Mouse (Mus musculus): ENCODE measurements around the gene Ogg1. TPM values are rescaled to one million over a fixed set of nuclear protein-coding genes. Genes with fewer than 3 reads are reported as not detected.
A peak's percentile ranks its signal among the peaks of the same experiment; 100 is the strongest.

Ogg1 gene
- polyA plus RNA-seq, 1 experiment = 16.9 TPM

DNA sequence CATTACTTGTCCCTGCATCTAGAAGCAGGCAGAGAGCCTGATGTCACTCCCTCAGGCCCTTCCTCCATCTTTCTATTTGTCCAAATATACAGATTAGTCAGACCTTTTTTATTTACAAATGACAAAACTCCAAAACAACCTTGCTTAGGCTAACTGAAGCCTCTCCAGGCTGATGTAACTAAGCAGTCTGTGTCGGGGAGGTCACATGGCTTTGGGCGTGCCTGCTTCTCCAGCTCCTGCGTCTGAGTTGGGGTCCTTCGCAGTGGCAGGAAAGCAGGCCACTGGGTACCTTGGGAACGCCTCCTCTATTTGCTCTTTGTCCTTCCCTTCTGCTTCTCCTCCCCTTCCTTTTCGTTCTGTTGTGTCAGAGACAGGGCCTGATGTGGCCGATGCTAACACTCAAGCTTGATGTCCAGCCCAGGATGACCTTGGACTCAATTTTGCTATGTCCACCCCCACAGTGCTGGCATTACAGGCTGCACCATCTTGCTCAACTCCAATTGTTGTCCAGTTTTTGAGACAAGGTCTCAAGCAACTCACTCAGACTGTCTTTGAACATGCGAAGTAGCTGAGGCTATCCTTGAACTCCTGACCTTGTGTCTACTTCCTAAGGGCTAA is 37.9 kb downstream of the Ogg1 start:
- DNase-seq (ENCODE audit: low read depth, low spot score) = no peak
- 61% methylated on average over 8 of the region's 8 CpGs for WGBS

DNA sequence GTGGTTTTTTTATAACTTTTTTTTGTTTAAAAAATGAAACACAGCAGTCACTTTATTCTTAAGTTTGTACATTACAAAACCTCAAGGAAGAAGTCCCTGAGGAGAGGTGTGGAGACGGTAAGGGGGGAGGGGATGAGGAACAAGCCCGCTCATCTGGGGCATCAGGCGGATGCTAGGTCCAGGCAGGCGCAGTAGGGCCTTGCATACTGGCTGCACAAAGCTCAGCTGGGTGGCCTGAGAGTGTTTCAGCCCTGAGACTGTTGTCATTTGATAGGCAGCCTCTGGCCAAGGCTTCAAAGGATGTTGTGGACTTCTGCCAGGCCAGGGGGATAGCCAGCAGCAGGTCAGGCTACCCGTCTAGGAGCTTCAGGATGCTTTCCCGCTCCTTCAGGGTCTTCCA is 39.9 kb downstream of the Ogg1 start:
- no peak for DNase-seq (ENCODE audit: low read depth, low spot score)
- WGBS = 94% methylated on average over 6 of the region's 6 CpGs

DNA sequence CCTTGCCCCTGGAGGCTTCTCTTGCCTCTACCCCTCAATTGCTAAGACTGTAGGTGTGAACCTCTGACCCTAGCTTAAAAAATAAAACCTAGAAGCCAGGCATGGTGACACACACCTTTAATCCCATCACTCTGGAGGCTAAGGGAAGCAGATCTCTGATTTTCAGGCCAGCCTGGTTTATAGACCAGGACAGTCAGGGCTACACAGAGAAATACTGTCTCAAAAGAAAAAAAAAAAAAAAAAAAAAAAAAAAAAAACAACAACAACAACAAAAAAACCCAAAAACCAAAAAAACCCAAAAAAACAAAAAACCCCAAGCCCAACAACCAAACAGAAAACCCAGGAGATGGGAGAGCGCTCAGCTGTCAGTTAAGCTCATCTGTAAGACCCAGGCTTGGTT is 40.8 kb downstream of the Ogg1 start:
- WGBS = 100% methylated on average over 1 of the region's 1 CpGs
- DNase-seq (ENCODE audit: low read depth, low spot score) = no peak

- DNase-seq (ENCODE audit: low read depth, low spot score) = no peak
- WGBS = 93% methylated on average over 7 of the region's 7 CpGs
Measured at GRCm38 (mm10) chr6:113368124-113368523, 41.4 kb downstream of the Ogg1 start.

GRCm38 (mm10) chr6:113368577-113368976 is 41.8 kb downstream of the Ogg1 start:
- no peak for DNase-seq (ENCODE audit: low read depth, low spot score)
- WGBS = 92% methylated on average over 5 of the region's 5 CpGs

DNA sequence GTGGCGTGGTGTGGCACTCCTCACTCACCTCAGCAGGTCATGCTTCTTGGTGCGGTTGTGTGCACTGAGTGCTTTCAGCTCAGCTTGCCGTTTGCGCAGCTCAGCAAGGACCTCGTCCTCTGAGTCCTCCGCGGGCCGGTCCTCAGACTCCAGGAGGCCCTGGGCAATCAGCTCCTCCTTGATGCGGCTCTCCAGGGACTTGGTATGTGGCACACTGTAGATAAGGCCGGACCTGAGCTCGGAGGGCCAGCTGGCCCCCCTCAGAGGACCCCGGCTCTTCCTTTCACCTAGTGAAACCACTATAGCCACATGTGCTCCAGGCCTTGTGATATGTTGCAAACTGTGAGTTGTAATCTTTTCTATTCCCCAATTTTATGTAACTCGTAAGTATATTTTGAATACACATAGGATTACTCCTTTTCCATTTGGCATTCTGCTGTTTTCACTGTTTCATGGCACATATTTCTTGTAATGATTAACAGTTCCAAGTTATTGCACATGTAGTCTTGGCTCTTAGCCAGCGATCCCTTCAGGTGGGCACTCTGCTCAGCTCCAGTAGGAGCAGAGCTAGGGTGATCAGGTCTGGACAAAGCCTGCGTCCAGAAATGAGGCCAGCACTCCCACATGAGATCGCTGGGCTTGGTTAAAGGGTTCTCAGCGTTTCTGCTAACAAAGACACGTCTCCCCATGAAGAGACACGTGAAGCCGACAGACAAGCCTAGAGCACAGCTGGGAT is 43.6 kb downstream of the Ogg1 start:
- 62% methylated on average over 20 of the region's 20 CpGs for WGBS
- DNase-seq (ENCODE audit: low read depth, low spot score) = no peak

DNA sequence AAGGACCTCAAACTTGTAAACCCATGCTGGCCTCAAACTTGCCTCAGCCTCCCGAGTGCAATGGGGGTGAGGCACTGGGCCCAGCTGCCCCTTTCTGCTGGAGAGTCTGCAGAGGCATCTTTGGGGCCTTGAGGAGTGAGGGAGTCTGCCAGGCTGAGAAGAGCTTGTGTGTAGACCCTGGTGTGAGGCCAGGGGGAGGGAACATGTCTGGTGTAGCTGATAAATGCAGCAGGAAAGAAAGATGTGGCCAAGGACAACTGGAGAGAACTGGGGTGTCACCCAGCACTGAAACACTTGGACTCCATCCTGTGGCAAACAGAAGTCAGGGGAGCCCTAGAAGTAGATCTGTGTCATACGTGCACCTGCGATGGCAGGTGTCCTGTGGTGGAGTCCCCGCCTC is 46.7 kb downstream of the Ogg1 start:
- 33% methylated on average over 4 of the region's 4 CpGs for WGBS

GRCm38 (mm10) chr6:113377172-113377495 is 50.4 kb downstream of the Ogg1 start:
- under 1% methylated on average over 7 of the region's 7 CpGs for WGBS
- peak; percentile 19 for DNase-seq (ENCODE audit: low read depth, low spot score)

More for the DNA sequence above, 46.7 kb downstream of the Ogg1 start:
- DNase-seq (ENCODE audit: low read depth, low spot score) = no peak

- DNase-seq (ENCODE audit: low read depth, low spot score) = peak; percentile 71
- WGBS = 1% methylated on average over 61 of the region's 61 CpGs
Measured at GRCm38 (mm10) chr6:113377496-113378385, 51.0 kb downstream of the Ogg1 start, which contains the start of the genes Tada3 and Arpc4. Gene Tada3 (minus strand): TSS chr6:113377883. Gene Arpc4 (plus strand): TSS chr6:113378115.

GRCm38 (mm10) chr6:113379246-113379645 is 52.5 kb downstream of the Ogg1 start:
- 25% methylated on average over 6 of the region's 6 CpGs for WGBS
- DNase-seq (ENCODE audit: low read depth, low spot score) = no peak

- DNase-seq (ENCODE audit: low read depth, low spot score) = no peak
- WGBS = 75% methylated on average over 11 of the region's 11 CpGs
Measured at GRCm38 (mm10) chr6:113380480-113380879, 53.7 kb downstream of the Ogg1 start.

GRCm38 (mm10) chr6:113384351-113384927 is 57.7 kb downstream of the Ogg1 start:
- no peak for DNase-seq (ENCODE audit: low read depth, low spot score)
- 90% methylated on average over 8 of the region's 8 CpGs for WGBS

Other genes starting within 250 kb of the Ogg1 start
- gene Setd5, start 249.6 kb upstream of the Ogg1 start, polyA plus RNA-seq (2012; rRNA removed) = 23.2 and 31.5 TPM in 2 replicates
- gene Lhfpl4, start 131.6 kb upstream of the Ogg1 start, polyA plus RNA-seq (2012; rRNA removed) = 0.26 and 0.46 TPM in 2 replicates
- gene Mtmr14, start 89.1 kb upstream of the Ogg1 start, polyA plus RNA-seq (2012; rRNA removed) = 40.6 and 46.3 TPM in 2 replicates
- gene Cpne9, start 44.7 kb upstream of the Ogg1 start, polyA plus RNA-seq (2012; rRNA removed) = 0.10 TPM in 1 of 2 replicates, not detected in the other
- 14.5 and 20.5 TPM in 2 replicates for gene Brpf1, start 19.8 kb upstream of the Ogg1 start, polyA plus RNA-seq (2012; rRNA removed)
- gene Camk1, start 17.0 kb downstream of the Ogg1 start, polyA plus RNA-seq (2012; rRNA removed) = 19.6 and 20.4 TPM in 2 replicates
- gene Tada3, start 50.9 kb downstream of the Ogg1 start, polyA plus RNA-seq (2012; rRNA removed) = 19.8 and 21.2 TPM in 2 replicates
- 131 and 134 TPM in 2 replicates for gene Arpc4, start 51.1 kb downstream of the Ogg1 start, polyA plus RNA-seq (2012; rRNA removed)
- 13.5 and 15.6 TPM in 2 replicates for gene Ttll3, start 62.3 kb downstream of the Ogg1 start, polyA plus RNA-seq (2012; rRNA removed)
- 48.7 and 58.6 TPM in 2 replicates for gene Rpusd3, start 92.4 kb downstream of the Ogg1 start, polyA plus RNA-seq (2012; rRNA removed)
- 49.1 and 148 TPM in 2 replicates for gene Cidec, start 108.8 kb downstream of the Ogg1 start, polyA plus RNA-seq (2012; rRNA removed)
- 68.4 and 72.0 TPM in 2 replicates for gene Jagn1, start 115.6 kb downstream of the Ogg1 start, polyA plus RNA-seq (2012; rRNA removed)
- 4.8 and 7.5 TPM in 2 replicates for gene Il17re, start 131.5 kb downstream of the Ogg1 start, polyA plus RNA-seq (2012; rRNA removed)
- 341 and 416 TPM in 2 replicates for gene Il17rc, start 144.5 kb downstream of the Ogg1 start, polyA plus RNA-seq (2012; rRNA removed)
- gene Creld1, start 156.3 kb downstream of the Ogg1 start, polyA plus RNA-seq (2012; rRNA removed) = 11.9 and 12.3 TPM in 2 replicates
- 0.01 TPM in 1 of 2 replicates, not detected in the other for gene Prrt3, start 175.0 kb downstream of the Ogg1 start, polyA plus RNA-seq (2012; rRNA removed)
- gene Emc3, start 204.7 kb downstream of the Ogg1 start, polyA plus RNA-seq (2012; rRNA removed) = 37.7 and 46.5 TPM in 2 replicates
- gene Fancd2, start 204.7 kb downstream of the Ogg1 start, polyA plus RNA-seq (2012; rRNA removed) = 2.2 and 4.2 TPM in 2 replicates

All from large intestine, adult 2 months (tissue).